In the genomic region with DNA sequence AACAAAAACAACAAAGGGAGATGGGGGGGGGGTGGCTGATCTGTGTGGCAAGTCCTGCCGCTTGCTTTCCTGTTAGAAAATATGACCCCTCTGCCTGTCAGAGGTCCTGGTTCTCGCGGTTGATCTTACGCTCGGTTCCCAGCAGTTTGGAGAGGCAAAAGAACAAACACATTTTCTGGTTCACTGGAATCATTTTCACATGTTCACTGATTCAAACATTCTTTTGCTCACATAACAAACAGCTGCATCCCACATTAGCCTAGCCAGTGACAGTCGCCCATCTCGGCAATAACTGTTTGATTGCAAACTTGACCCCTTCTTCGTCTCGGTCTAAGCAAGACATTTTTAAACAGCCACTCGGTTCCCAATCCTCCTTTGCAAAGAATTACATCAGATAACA, we compare ENCODE assay signal across 12 mouse cellular contexts.
DNase-seq lines count a peak whose midpoint lies in the region; ATAC-seq and TF ChIP-seq lines count a peak whose summit lies in the region.
"Had no signal": no experiment of that assay in that cellular context is flagged by ENCODE, and none has a peak within 500 bp of the region (broad histone marks: within the 10 kb centered on the region; RNA-seq: fewer than 3 reads in every experiment).

No protein-coding gene starts in this region.

- ATAC-seq in lung, embryonic 15.5 days (ENCODE audit: borderline replicate concordance, extremely low read depth, low FRiP score, low TSS enrichment), result no peak
- ATAC-seq in forebrain, embryonic 15.5 days (replicated peaks), result no peak
- ATAC-seq in midbrain, embryonic 12.5 days (ENCODE audit: low FRiP score, low read depth), result no peak
- ATAC-seq in stomach, embryonic 15.5 days (ENCODE audit: insufficient read depth, low FRiP score, low read depth), result no peak

- H3K4me2 ChIP-seq in lung, embryonic 15.5 days, result peak overlapping the region; percentile 39
- peak overlapping the region; percentile 19 for H3K4me2 ChIP-seq in forebrain, embryonic 15.5 days (replicated peaks)
- peak overlapping the region; percentile 34 for H3K4me2 ChIP-seq in midbrain, embryonic 12.5 days (replicated peaks)
- H3K4me2 ChIP-seq in stomach, embryonic 15.5 days, result peak overlapping the region; percentile 13; the same call in 1 of the 2 replicates

- H3K9me3 ChIP-seq in lung, embryonic 15.5 days, result no peaks in the 10 kb centered on the region
- H3K9me3 ChIP-seq in forebrain, embryonic 15.5 days, result no peaks in the 10 kb centered on the region
- no peaks in the 10 kb centered on the region for H3K9me3 ChIP-seq in midbrain, embryonic 12.5 days
- H3K9me3 ChIP-seq in stomach, embryonic 15.5 days, result no peaks in the 10 kb centered on the region

- DNase-seq in lung, postnatal 36 days, result no peak
- DNase-seq in cerebellum, adult 9-11 months, result no peak
- DNase-seq in cerebellum, adult 2 months, result no peak
- DNase-seq in kidney, adult 18-20 months, result no peak
- DNase-seq: right cerebral cortex, postnatal 14 days; thymus, postnatal 25 days had no signal

- TF ChIP-seq POLR2A in cerebellum, adult 2 months (IDR thresholded peaks at IDR 0.05; ENCODE audit: borderline replicate concordance, insufficient read depth, low read length), result no peak

- H3K27me3 ChIP-seq in lung, embryonic 15.5 days, result no peaks in the 10 kb centered on the region
- no peaks in the 10 kb centered on the region for H3K27me3 ChIP-seq in forebrain, embryonic 15.5 days
- peaks cover 4% of the 10 kb centered on the region; the same call in 1 of the 2 replicates for H3K27me3 ChIP-seq in midbrain, embryonic 12.5 days
- no peaks in the 10 kb centered on the region for H3K27me3 ChIP-seq in stomach, embryonic 15.5 days (replicated peaks)
- no peaks in the 10 kb centered on the region for H3K27me3 ChIP-seq in cerebellum, adult 2 months (ENCODE audit: control insufficient read depth, insufficient read depth, low read length)
- H3K27me3 ChIP-seq: CH12.LX had no signal

- H3K27ac ChIP-seq in lung, embryonic 15.5 days, result peak overlapping the region; percentile 32
- peak overlapping the region; percentile 65 for H3K27ac ChIP-seq in forebrain, embryonic 15.5 days (replicated peaks)
- peak overlapping the region; percentile 79 for H3K27ac ChIP-seq in midbrain, embryonic 12.5 days (replicated peaks)
- peak overlapping the region; percentile 45; the same call in 1 of the 2 replicates for H3K27ac ChIP-seq in stomach, embryonic 15.5 days
- no peak overlapping the region for H3K27ac ChIP-seq in cerebellum, adult 2 months (ENCODE audit: insufficient read depth, low read length)
- H3K27ac ChIP-seq: macrophage had no signal

- no peak overlapping the region for H3K9ac ChIP-seq in lung, embryonic 15.5 days
- 0 out of 2 replicates have a peak overlapping the region, but pooled peaks have one; percentile 27 for H3K9ac ChIP-seq in forebrain, embryonic 15.5 days (replicated peaks)
- H3K9ac ChIP-seq in midbrain, embryonic 12.5 days (replicated peaks), result no peak overlapping the region
- no peak overlapping the region for H3K9ac ChIP-seq in stomach, embryonic 15.5 days

- 17% methylated on average over 10 of the region's 10 CpGs for WGBS in lung, embryonic 15.5 days
- 7% methylated on average over 10 of the region's 10 CpGs for WGBS in forebrain, embryonic 15.5 days
- 3% methylated on average over 10 of the region's 10 CpGs for WGBS in midbrain, embryonic 12.5 days
- 36% methylated on average over 10 of the region's 10 CpGs for WGBS in stomach, embryonic 15.5 days
- WGBS in cerebellum, adult 2 months, result 66% methylated on average over 10 of the region's 10 CpGs

- TF ChIP-seq CTCF in cerebellum, adult 2 months (IDR thresholded peaks at IDR 0.05; ENCODE audit: borderline replicate concordance, insufficient read depth, low read depth, low read length), result no peak

- H3K36me3 ChIP-seq in lung, embryonic 15.5 days, result no peaks in the 10 kb centered on the region
- H3K36me3 ChIP-seq in forebrain, embryonic 15.5 days, result peaks cover 5% of the 10 kb centered on the region; the same call in 1 of the 2 replicates
- peaks cover 20% of the 10 kb centered on the region for H3K36me3 ChIP-seq in midbrain, embryonic 12.5 days
- H3K36me3 ChIP-seq in stomach, embryonic 15.5 days, result no peaks in the 10 kb centered on the region

- no peak overlapping the region for H3K4me3 ChIP-seq in lung, embryonic 15.5 days
- H3K4me3 ChIP-seq in forebrain, embryonic 15.5 days, result no peak overlapping the region
- H3K4me3 ChIP-seq in midbrain, embryonic 12.5 days, result no peak overlapping the region
- no peak overlapping the region for H3K4me3 ChIP-seq in stomach, embryonic 15.5 days (replicated peaks)
- no peak overlapping the region for H3K4me3 ChIP-seq in cerebellum, adult 2 months (replicated peaks; ENCODE audit: insufficient read depth, low read depth, low read length)

- H3K4me1 ChIP-seq in lung, embryonic 15.5 days, result peaks cover 50% of the 10 kb centered on the region
- peaks cover 76% of the 10 kb centered on the region for H3K4me1 ChIP-seq in forebrain, embryonic 15.5 days
- peaks cover 70% of the 10 kb centered on the region for H3K4me1 ChIP-seq in midbrain, embryonic 12.5 days
- peaks cover 8% of the 10 kb centered on the region for H3K4me1 ChIP-seq in stomach, embryonic 15.5 days
- H3K4me1 ChIP-seq in cerebellum, adult 2 months (ENCODE audit: control insufficient read depth, insufficient read depth, low read length), result peaks cover 4% of the 10 kb centered on the region
